19 mouse cellular contexts compared by ENCODE assay signal in the genomic region with DNA sequence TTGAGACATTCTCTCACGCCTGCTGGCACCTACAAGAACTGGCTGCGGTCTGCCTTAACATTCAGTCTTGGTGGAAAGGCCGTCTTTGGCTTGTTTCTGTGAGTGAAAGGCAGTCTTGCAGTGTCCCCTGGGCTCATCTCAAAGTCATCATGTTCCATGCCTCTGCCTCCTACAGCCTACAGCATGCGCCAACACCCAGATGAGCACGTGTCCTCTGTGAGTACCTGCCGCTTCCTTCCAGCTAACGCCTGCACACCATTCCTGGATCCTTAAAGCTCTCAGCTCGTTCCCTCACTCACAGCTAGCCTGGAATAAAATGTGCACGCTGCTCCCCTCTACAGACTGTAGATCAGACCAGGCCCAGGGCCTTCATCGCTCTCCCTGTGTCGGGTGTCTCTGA.
"Had no signal": no experiment of that assay in that cellular context is flagged by ENCODE, and none has a peak within 500 bp of the region (broad histone marks: within the 10 kb centered on the region; RNA-seq: fewer than 3 reads in every experiment).

No protein-coding gene starts in this region.

- ATAC-seq: midbrain, embryonic 15.5 days had no signal

- H3K9ac ChIP-seq: kidney, embryonic 15.5 days; limb, embryonic 12.5 days; liver, embryonic 12.5 days; liver, embryonic 15.5 days; lung, embryonic 15.5 days; midbrain, embryonic 12.5 days; midbrain, embryonic 15.5 days; neural tube, embryonic 12.5 days had no signal

- DNase-seq: kidney, postnatal 10 days; kidney, postnatal 36 days; layer of hippocampus, postnatal 36 days; liver; lung, adult 18-20 months; lung, postnatal 10 days; lung, postnatal 36 days; thymus, adult 18-20 months; thymus, postnatal 36 days had no signal

- H3K36me3 ChIP-seq: liver, embryonic 15.5 days; lung, embryonic 15.5 days; midbrain, embryonic 12.5 days; midbrain, embryonic 15.5 days had no signal

- H3K9me3 ChIP-seq: kidney, embryonic 15.5 days; liver, embryonic 12.5 days; liver, embryonic 15.5 days; lung, embryonic 15.5 days; midbrain, embryonic 15.5 days had no signal

- H3K4me2 ChIP-seq: kidney, embryonic 15.5 days; limb, embryonic 12.5 days; liver, embryonic 12.5 days; liver, embryonic 15.5 days; lung, embryonic 15.5 days; midbrain, embryonic 12.5 days; midbrain, embryonic 15.5 days; neural tube, embryonic 12.5 days had no signal

- H3K27me3 ChIP-seq: kidney, embryonic 15.5 days; limb, embryonic 12.5 days; liver, embryonic 12.5 days; liver, embryonic 15.5 days; lung, embryonic 15.5 days; megakaryocyte, embryonic 14.5 days; midbrain, embryonic 12.5 days; midbrain, embryonic 15.5 days; neural tube, embryonic 12.5 days had no signal

- H3K4me1 ChIP-seq: liver, embryonic 12.5 days; liver, embryonic 15.5 days; megakaryocyte, embryonic 14.5 days; midbrain, embryonic 12.5 days had no signal

- H3K27ac ChIP-seq: kidney, embryonic 15.5 days; left cerebral cortex, adult 2 months; limb, embryonic 12.5 days; liver, embryonic 12.5 days; liver, embryonic 15.5 days; lung, embryonic 15.5 days; midbrain, embryonic 12.5 days; midbrain, embryonic 15.5 days; neural tube, embryonic 12.5 days had no signal

- H3K4me3 ChIP-seq: kidney, embryonic 15.5 days; left cerebral cortex, adult 2 months; limb, embryonic 12.5 days; liver, embryonic 12.5 days; liver, embryonic 15.5 days; lung, embryonic 15.5 days; megakaryocyte, embryonic 14.5 days; midbrain, embryonic 12.5 days; midbrain, embryonic 15.5 days; neural tube, embryonic 12.5 days had no signal
